Mouse (Mus musculus): ENCODE measurements around the gene Phf5a. TPM values are rescaled to one million over a fixed set of nuclear protein-coding genes. Genes with fewer than 3 reads are reported as not detected.

The Phf5a gene
- polyA plus RNA-seq, 1 experiment from 2014 or later = 128 TPM

DNA sequence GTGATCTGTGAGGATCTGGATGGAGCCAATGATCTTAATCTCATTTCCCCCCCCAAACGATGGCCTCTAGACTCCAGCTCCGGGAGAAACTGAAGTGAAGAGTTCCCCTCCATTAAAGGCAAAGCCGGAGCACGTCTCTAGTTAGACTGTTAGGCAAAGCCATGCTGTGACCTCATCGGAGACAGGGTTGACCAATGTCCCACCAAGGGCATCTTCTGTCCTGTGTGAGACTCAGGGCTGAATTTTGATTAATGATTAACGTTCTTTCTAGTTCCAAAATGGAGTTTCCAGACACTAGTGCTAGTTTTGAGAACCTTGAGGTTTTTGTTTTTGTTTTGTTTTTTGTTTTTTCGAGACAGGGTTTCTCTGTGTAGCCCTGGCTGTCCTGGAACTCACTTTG lies 18.6 kb downstream of the Phf5a start:
- Histone ChIP-seq H3K4me2 (replicated peaks) (no peak overlapping the region), H3K9ac (replicated peaks) (no peak overlapping the region), H3K27ac (replicated peaks) (no peak overlapping the region), H3K36me3 (peaks cover 35% of the 10 kb centered on the region), H3K4me3 (no peak overlapping the region), H3K4me1 (peaks cover 23% of the 10 kb centered on the region), H3K9me3 (no peaks in the 10 kb centered on the region), H3K27me3 (no peaks in the 10 kb centered on the region)
- WGBS = 92% methylated on average over 7 of the region's 7 CpGs
- ATAC-seq (replicated peaks) = no peak

DNA sequence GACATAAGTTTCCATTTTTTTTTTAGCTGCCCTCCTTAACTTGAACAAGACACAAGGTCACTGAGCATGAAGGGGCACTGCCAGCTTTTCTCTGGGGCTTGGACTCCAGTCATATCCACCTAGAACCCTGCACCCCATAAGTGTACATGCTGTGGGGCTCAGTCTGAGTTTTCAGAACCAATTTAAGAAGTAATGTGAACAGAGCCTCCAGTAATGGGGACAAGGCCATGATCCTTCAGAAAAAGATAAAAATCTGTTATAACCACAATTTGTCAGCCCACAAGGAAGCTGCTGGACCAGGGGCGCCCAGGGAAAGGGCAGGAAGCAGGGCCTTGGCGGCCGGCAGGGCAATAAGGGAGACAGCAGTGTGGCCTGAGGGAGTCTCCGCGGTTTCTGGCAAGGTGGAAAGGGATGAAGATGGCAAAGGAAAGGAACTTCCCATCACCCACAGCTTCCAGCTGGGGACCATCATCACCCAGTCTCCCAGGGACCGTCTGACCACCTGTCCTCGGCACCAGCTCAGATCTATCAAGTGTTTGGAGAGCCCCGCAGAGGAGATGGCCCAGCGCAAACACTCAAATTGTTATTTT lies 19.2 kb downstream of the Phf5a start:
- Histone ChIP-seq H3K27me3 (no peaks in the 10 kb centered on the region), H3K27ac (replicated peaks) (no peak overlapping the region), H3K9ac (replicated peaks) (no peak overlapping the region)

DNA sequence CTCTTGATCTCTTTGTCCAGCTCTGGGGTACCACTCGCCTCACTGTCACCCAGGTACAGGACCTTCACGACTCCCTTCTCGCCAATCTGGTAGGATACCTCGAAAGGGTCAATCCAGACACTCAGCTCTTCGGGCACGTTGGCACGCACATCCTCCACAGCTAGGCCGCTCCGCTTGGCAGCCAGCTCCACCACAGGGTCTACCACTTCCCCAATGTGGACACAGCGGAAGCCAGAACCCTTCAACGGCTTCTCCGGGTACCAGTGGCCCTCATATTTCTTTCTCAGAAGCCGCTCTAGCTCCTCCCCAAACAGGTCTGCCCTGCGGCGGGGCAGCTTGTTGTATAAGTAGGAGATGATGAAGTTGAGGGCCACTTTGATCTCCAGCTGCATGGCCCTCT lies 20.3 kb downstream of the Phf5a start:
- no peaks in the 10 kb centered on the region for H3K27me3 ChIP-seq
- no peak for ATAC-seq (replicated peaks)
- 94% methylated on average over 15 of the region's 15 CpGs for WGBS

More for the DNA sequence above, 19.2 kb downstream of the Phf5a start:
- peaks cover 35% of the 10 kb centered on the region for H3K36me3 ChIP-seq
- H3K4me3 ChIP-seq = no peak overlapping the region
- WGBS = 93% methylated on average over 9 of the region's 9 CpGs
- no peak overlapping the region for H3K4me2 ChIP-seq (replicated peaks)
- H3K4me1 ChIP-seq = peaks cover 23% of the 10 kb centered on the region
- H3K9me3 ChIP-seq = no peaks in the 10 kb centered on the region
- no peak for ATAC-seq (replicated peaks)

DNA sequence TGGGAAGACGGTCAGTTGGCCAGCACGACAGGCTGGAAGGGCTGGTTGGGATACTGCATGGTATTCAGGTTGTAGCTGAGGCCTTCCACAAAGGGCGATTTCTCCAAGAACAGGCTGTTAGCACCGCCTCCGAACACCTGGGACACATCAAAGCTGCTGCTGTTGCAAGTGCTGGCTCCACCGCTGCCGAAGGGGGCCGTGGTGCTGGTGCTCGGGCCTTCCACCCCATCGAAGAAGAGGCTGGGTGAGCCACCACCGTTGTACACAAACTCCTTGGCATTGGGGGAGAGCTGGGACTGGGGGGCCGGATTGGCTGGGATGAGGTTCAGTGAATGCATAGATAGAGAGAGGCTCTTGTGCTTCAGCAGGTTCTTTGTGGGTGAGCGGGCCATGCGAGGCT lies 21.0 kb downstream of the Phf5a start:
- Histone ChIP-seq H3K4me3 (no peak overlapping the region), H3K4me2 (replicated peaks) (no peak overlapping the region), H3K9ac (replicated peaks) (no peak overlapping the region), H3K27ac (replicated peaks) (no peak overlapping the region), H3K9me3 (no peaks in the 10 kb centered on the region), H3K4me1 (peaks cover 8% of the 10 kb centered on the region; the same call in 1 of the 2 replicates), H3K36me3 (peaks cover 35% of the 10 kb centered on the region), H3K27me3 (no peaks in the 10 kb centered on the region)
- ATAC-seq (replicated peaks) = no peak
- 87% methylated on average over 14 of the region's 14 CpGs for WGBS

More for the DNA sequence above, 20.3 kb downstream of the Phf5a start:
- no peak overlapping the region for H3K27ac ChIP-seq (replicated peaks)
- no peak overlapping the region for H3K4me2 ChIP-seq (replicated peaks)
- H3K4me1 ChIP-seq = peaks cover 13% of the 10 kb centered on the region
- no peak overlapping the region for H3K4me3 ChIP-seq
- H3K9me3 ChIP-seq = no peaks in the 10 kb centered on the region
- peaks cover 35% of the 10 kb centered on the region for H3K36me3 ChIP-seq
- H3K9ac ChIP-seq (replicated peaks) = no peak overlapping the region

DNA sequence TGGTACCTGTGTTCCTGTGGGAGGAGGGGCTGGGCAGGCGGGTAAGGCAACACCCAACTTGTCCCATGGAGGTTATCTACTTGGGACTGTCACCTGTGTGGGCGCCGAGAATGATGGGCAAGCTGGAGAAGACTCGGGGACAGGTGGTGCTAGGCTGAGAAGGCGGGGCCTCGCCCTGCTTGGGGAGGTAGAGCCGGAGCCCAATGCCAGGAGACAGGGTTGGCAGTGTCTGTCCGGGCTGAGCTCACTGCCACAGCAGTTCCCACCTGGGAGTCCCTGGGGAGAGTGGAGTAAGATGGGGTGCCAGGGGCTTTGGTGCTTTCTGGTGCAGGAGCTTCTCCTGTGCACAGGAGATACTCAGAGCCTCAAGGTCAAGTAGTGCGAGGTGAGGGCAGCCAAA lies 22.6 kb downstream of the Phf5a start:
- 86% methylated on average over 9 of the region's 9 CpGs for WGBS
- peaks cover 35% of the 10 kb centered on the region for H3K36me3 ChIP-seq

DNA sequence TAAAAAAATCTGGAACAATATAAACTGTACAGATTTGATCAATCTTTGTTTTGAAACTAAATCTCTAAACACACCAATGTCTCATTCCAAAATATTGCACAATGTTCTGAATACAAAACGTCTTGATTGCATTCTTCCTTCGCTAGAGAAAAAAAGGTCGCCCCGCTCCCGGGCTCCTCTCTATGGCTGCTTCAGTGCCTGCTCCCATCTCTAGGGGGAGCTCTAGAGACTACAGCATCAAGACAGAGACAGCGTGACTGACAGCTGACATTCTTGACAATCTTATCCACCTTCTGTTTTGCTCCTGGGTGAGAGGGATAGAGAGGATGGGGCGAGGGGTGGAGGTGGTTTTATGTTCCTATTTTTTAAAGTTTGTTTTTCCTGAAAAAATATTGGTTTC lies 23.4 kb downstream of the Phf5a start:
- no peak overlapping the region for H3K9ac ChIP-seq (replicated peaks)
- no peaks in the 10 kb centered on the region for H3K27me3 ChIP-seq
- H3K9me3 ChIP-seq = no peaks in the 10 kb centered on the region
- H3K4me2 ChIP-seq (replicated peaks) = no peak overlapping the region
- peaks cover 35% of the 10 kb centered on the region for H3K36me3 ChIP-seq
- 33% methylated on average over 7 of the region's 7 CpGs for WGBS
- 0 out of 2 replicates have a peak, but pooled peaks cover 2% of the 10 kb centered on the region for H3K4me1 ChIP-seq
- no peak overlapping the region for H3K27ac ChIP-seq (replicated peaks)
- H3K4me3 ChIP-seq = no peak overlapping the region
- no peak for ATAC-seq (replicated peaks)

More for the DNA sequence above, 22.6 kb downstream of the Phf5a start:
- no peak overlapping the region for H3K4me2 ChIP-seq (replicated peaks)
- H3K27me3 ChIP-seq = no peaks in the 10 kb centered on the region
- H3K9me3 ChIP-seq = no peaks in the 10 kb centered on the region
- no peak overlapping the region for H3K4me3 ChIP-seq
- H3K4me1 ChIP-seq = 0 out of 2 replicates have a peak, but pooled peaks cover 2% of the 10 kb centered on the region
- H3K27ac ChIP-seq (replicated peaks) = no peak overlapping the region
- no peak overlapping the region for H3K9ac ChIP-seq (replicated peaks)
- no peak for ATAC-seq (replicated peaks)

DNA sequence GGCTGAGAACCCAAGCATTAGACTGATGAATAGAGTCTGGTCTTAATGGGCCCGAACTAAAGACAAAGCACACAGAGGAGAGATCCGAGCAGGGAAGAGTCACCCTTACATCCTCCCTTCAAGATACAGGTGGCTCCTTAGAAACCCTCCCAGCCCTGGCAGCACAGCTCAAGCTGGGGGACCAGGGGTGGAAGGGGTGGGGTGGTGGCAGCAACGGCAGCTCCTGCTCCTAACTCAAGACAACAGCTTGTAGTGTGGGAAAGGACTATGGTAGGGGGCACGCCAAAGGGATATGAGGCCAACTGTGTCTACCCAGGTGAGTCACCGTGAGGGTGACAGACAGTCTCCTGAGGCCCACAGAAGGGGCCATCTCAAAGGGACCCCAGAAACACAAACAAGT lies 23.9 kb downstream of the Phf5a start:
- Histone ChIP-seq H3K4me2 (replicated peaks) (no peak overlapping the region), H3K4me1 (0 out of 2 replicates have a peak, but pooled peaks cover 2% of the 10 kb centered on the region), H3K4me3 (no peak overlapping the region), H3K9me3 (no peaks in the 10 kb centered on the region), H3K27ac (replicated peaks) (no peak overlapping the region), H3K9ac (replicated peaks) (no peak overlapping the region), H3K36me3 (peaks cover 35% of the 10 kb centered on the region), H3K27me3 (no peaks in the 10 kb centered on the region)
- no peak for ATAC-seq (replicated peaks)
- WGBS = 80% methylated on average over 5 of the region's 5 CpGs

GRCm38 (mm10) chr15:81847161-81847560 lies 24.6 kb downstream of the Phf5a start:
- H3K27ac ChIP-seq (replicated peaks) = no peak overlapping the region
- 92% methylated on average over 4 of the region's 4 CpGs for WGBS
- no peaks in the 10 kb centered on the region for H3K9me3 ChIP-seq
- no peak overlapping the region for H3K9ac ChIP-seq (replicated peaks)
- no peak for ATAC-seq (replicated peaks)
- H3K27me3 ChIP-seq = no peaks in the 10 kb centered on the region
- peaks cover 33% of the 10 kb centered on the region for H3K36me3 ChIP-seq
- H3K4me3 ChIP-seq = no peak overlapping the region
- no peak overlapping the region for H3K4me2 ChIP-seq (replicated peaks)
- 0 out of 2 replicates have a peak, but pooled peaks cover 2% of the 10 kb centered on the region for H3K4me1 ChIP-seq

- Histone ChIP-seq H3K36me3 (peaks cover 29% of the 10 kb centered on the region), H3K27me3 (no peaks in the 10 kb centered on the region), H3K9ac (replicated peaks) (no peak overlapping the region), H3K4me2 (replicated peaks) (no peak overlapping the region), H3K9me3 (no peaks in the 10 kb centered on the region), H3K4me1 (0 out of 2 replicates have a peak, but pooled peaks cover 2% of the 10 kb centered on the region), H3K27ac (replicated peaks) (no peak overlapping the region), H3K4me3 (no peak overlapping the region)
- 87% methylated on average over 9 of the region's 9 CpGs for WGBS
- no peak for ATAC-seq (replicated peaks)
These were observed 25.0 kb downstream of the Phf5a start for GRCm38 (mm10) chr15:81846755-81847154.

GRCm38 (mm10) chr15:81845724-81846123 lies 26.0 kb downstream of the Phf5a start:
- 40% methylated on average over 4 of the region's 4 CpGs for WGBS

DNA sequence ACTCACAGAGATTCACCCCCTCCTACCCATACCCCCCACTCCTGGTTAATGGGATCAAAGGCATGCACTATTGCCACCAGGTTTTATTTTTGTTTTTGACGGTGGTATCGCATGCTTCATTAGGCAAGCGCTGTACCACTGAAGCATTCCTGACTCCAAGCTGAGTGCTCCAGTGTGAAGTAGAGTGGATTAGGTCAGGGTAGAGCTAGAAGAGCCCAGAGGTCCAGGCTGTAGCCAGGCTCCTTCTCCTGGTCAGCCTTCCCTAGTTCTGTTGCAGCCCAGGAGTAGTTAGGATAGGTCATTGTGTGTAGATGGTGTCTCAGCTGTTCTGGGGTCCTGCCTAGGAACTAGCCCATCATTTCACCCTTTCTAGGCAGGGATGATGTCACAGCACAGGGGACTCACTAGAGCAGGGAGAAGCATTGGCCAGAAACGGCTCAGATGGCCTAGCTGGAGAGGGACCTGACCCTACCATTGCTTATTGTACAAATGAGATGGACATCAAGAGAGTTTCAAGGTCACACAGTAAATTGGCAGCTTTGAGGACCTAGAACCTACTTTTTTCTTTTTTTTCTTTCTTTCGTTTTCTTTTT lies 26.6 kb downstream of the Phf5a start:
- Histone ChIP-seq H3K9ac (replicated peaks) (no peak overlapping the region), H3K4me3 (no peak overlapping the region), H3K9me3 (no peaks in the 10 kb centered on the region), H3K36me3 (peaks cover 13% of the 10 kb centered on the region), H3K27me3 (no peaks in the 10 kb centered on the region), H3K4me2 (replicated peaks) (no peak overlapping the region), H3K4me1 (0 out of 2 replicates have a peak, but pooled peaks cover 2% of the 10 kb centered on the region), H3K27ac (replicated peaks) (no peak overlapping the region)
- ATAC-seq (replicated peaks) = no peak
- WGBS = 62% methylated on average over 5 of the region's 5 CpGs

More at GRCm38 (mm10) chr15:81845724-81846123, 26.0 kb downstream of the Phf5a start:
- Histone ChIP-seq H3K4me1 (0 out of 2 replicates have a peak, but pooled peaks cover 2% of the 10 kb centered on the region), H3K9me3 (no peaks in the 10 kb centered on the region), H3K4me2 (replicated peaks) (no peak overlapping the region), H3K27ac (replicated peaks) (no peak overlapping the region), H3K9ac (replicated peaks) (no peak overlapping the region), H3K27me3 (no peaks in the 10 kb centered on the region), H3K4me3 (no peak overlapping the region), H3K36me3 (peaks cover 19% of the 10 kb centered on the region)
- no peak for ATAC-seq (replicated peaks)

GRCm38 (mm10) chr15:81842275-81842674 lies 29.4 kb downstream of the Phf5a start:
- no peak overlapping the region for H3K27ac ChIP-seq (replicated peaks)
- no peak overlapping the region for H3K9ac ChIP-seq (replicated peaks)
- H3K4me3 ChIP-seq = no peak overlapping the region
- no peaks in the 10 kb centered on the region for H3K36me3 ChIP-seq
- H3K4me2 ChIP-seq (replicated peaks) = no peak overlapping the region
- H3K9me3 ChIP-seq = no peaks in the 10 kb centered on the region
- WGBS = 85% methylated on average over 7 of the region's 7 CpGs
- H3K27me3 ChIP-seq = no peaks in the 10 kb centered on the region
- no peak for ATAC-seq (replicated peaks)
- H3K4me1 ChIP-seq = peaks cover 9% of the 10 kb centered on the region

Data from forebrain, embryonic 15.5 days (tissue).